Mouse (Mus musculus) granulocyte monocyte progenitor cell, adult 5-6 weeks (primary cell): ENCODE results near the gene Rnf152. TPM values are rescaled to one million over a fixed set of nuclear protein-coding genes. Genes with fewer than 3 reads are reported as not detected.

Source experiments
- ATAC-seq: replicated peaks from 2 replicates; pipeline ENCODE4 v1.8.0; 2016; ENCODE audit warnings: mild to moderate bottlenecking, moderate TSS enrichment, inconsistent platforms; ENCODE audit not compliant: poor library complexity, severe bottlenecking
- total RNA-seq, 2 experiments: library from RNA; stranded (forward) in 1 of 2; stranded (reverse) in 1 of 2; fragments of 200-712, 200-1000 nt in 1 of 2; fragments of >200 nt in 1 of 2; fragmentation: Nextera tagmentation in 1 of 2; gene quantifications; 2 replicates each; pipeline ENCODE4 v1.2.3; 2014 to 2017

The Rnf152 gene
- not detected in 2 replicates for total RNA-seq (2014; fragmentation: Nextera tagmentation)
- total RNA-seq (2017) = not detected in 2 replicates

DNA sequence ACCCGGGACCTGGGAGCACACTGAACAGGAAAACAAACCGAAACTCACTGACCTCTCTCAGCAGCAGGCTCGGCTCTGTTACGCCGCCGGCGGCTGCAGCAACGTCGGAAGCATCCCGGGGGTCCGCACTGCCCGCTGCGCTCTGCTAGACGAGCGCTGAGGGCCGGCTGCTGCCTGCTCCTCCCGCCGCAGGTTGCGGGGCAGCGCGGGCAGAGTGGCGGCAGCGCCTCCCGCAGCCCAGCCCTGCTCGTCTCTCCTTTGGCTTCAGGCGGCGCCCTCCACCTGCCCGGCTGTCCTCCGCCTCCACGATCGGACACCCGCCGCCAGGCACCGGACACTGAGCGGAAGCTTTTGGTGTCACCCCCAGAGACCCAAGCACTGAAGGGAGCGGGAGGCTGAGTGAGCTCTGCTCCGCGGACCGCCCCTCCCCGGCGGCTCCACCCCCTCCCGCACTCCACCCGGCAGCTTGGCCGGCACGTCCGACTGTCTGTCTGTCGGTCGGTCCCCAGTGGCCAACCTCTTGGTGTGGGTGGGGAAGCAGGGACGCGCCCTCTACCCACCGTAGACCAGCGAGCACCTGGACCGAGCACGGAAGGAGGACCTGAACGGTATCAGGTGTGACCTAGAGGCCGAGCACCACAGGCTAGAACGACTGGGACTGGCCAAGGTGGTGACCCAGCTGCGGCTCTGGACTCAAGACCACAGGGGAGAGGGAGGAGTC is at the start of gene Rnf152:
Gene Rnf152 (minus strand): TSS at position 420 of the 721 bp plus-strand sequence.
- ATAC-seq = peak; percentile 79

DNA sequence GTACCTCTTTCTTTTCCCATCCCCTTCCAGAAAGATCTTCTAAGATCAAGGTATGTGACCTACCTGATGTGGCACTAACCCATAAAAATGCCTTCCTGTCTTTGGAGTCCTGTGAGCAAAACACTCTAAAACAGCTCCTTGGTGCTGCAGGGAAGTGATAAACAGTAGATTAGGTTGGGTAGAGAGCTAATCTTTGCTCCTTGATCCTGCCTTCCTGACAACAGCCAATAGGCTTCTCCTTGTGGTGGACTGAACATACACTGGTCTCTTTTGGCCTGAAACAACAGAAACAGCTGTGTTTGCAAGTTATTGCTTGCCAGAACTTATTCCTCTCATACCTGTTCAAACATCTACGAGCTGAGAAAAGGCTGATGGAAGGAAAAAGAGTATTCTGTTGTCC is 46.3 kb upstream of the Rnf152 start:
- no peak for ATAC-seq

DNA sequence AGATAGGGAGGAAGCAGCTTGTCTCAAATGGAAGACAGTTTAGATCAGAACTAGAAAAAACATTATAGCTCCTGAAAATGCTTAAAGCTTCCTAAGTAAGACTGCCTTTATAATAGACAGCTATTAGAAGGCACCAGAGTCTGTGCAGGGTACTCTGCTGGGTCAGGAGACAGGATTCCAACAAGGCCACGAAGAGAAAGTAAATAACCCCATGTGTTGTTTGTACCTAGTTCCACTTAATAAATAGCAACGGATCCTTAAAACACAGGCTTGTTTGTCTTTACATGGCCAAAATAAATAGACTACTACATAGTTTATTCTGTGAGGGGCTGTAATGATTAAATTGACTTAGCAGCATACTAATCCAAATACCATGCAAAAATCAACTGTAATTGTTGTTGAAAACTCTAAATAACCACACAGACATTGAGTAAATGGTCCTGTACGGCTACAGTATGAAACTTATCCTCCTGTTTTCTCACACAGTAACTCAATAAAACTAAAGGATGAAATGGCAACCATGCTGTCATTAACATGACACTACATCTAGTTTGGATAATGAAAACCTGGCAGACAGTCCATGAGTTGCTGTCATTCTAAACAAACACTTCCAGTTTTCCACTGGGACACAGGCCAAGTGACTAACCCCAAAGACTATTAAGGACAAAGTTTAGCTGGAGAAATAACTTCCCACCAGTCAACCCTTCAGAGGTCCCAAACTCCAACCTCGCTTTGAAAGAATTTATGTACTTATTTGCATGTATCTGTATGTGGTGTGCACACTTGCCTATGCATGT is 27.8 kb upstream of the Rnf152 start:
- ATAC-seq = no peak

DNA sequence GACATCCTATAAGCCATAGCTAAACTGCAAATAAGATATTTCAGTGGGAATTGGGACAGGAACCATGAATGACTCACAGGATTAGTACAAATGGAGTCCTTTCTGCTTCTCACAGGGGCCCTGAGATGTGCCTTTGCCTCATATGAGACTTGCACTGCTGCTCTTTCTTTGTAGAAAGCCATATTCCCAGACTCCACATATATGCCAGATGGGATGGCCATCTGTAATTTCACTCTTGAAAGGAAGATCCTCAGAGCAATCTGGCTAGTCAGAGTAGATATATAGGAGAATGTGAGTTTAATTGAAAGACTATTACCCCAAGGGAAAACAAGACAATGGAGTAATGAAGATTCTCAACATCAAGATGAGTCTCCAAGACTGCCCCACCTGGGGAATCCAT is 21.0 kb upstream of the Rnf152 start:
- ATAC-seq = no peak

DNA sequence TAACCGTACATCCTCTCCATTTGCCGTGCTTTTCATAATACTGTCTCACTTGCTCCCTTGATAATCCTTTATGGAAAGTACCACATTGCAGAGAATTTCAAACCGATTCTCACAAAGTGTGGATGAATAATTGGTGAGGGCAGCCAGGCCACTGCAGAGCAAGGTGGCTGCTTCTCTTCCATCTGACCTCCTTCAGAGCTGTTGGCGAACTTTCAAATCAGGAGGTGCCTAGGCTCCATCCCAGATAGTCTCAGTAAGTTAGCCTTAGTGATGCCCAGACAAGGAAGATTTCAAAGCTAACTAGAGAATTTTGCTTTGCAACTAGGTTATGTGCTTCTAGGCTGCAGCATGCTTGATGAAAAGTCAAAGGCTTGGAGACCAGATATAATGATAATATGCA is 18.1 kb upstream of the Rnf152 start:
- no peak for ATAC-seq

DNA sequence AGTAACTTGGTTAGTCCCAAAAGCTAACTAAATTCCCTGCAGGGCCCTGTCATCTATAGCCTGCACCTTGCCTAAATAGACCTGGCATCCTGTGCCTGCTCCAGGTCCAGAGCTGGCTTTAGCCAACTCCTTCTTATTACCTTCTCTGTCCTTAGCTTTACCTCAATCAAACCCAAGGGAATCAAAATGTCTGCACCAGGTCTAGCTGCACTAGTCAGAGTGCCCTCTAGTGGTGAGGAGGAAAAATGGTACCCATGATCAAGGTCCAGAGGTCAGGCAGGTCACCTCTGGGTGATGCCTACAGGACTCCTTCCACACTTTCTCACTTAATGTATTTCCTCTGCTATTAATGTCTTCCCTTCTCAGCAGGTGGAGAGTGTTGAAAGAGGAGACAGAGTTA is 6.2 kb upstream of the Rnf152 start:
- peak; percentile 81 for ATAC-seq

DNA sequence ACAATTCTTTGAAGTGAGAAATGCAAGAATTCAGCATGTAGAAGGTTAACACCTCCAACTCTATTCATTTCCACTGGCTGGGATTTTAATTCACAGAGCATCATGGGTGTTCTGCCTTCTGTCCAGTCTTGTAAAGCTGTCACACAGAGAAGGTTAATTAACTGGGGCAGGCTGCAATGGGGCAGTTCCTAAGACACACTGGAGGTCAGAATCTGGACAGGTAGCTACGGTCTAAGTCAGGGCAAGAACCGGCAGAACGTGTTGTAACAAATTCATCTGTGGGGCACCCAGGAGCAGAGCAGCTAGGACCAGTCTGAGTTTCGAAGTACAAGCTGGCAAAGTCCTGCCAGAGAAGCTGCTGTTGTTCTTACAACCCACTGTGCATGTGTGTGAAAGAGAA is 2.4 kb upstream of the Rnf152 start:
- no peak for ATAC-seq

DNA sequence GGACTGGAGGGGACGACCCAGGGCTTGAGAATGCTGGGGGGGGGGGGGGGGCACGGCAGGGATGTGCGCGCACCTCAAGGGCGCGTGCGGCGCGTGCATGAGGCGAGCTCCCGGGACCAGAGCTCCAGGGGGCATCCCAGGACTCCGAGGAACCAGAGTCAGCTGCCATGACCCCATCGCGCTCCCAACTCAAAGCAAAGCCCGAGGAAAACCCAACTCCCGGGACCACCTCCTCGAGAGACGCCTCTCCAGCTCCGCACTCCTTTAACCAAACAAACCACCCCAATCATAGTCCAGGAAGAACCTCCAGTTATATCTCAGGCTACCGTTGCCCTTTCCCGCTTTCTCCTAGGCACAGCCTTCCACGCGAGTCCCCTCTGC is 610 bp downstream of the Rnf152 start:
- ATAC-seq = 0 out of 2 replicates have a peak, but pooled peaks have one; percentile 5

DNA sequence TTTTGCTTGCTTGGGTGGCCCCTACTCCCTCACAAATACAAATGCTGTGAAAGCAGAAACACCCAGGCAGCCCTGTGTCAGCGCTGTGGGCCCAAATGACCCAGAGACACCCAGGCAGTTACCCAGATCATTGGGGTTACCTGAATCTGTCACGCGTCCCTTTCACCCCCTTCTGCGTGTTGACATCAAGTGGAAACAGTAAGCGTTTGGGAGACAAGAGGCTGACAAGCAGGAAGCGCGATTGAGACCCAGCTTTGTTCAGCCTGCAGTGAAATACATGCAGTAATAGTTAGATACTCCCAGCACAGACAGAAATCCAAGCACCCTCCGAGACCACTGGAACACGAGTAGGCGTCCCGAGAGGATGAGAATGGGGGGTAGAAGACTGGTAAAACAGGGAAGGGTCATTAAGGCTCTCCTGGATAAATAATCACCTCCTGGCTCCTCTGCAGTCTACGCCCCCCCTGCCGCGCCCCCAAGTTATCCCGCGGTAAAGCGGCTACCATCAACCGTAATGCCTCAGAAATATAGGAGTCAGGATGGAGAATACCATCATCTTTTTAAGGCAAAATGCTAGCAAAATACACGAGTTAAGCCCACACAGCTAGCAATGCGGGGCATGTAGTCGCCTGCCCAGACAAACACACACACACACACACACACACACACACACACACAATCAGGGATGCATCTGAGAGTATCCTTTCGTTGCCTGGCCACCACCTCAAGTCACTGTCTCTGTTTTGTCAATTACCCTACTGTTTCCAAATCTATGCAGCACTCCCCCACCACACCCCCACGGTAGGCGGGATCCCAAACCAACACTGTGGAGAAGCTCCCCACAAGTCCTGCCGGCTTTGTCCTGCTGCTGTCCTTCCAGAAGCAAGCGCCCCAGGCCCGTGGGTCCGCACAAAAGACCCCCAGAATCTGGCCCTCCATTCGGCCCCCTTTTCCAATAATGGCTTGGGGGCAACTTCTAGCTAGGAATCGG is 1.3 kb downstream of the Rnf152 start:
- peak; percentile 10; the same call in 1 of the 2 replicates for ATAC-seq

DNA sequence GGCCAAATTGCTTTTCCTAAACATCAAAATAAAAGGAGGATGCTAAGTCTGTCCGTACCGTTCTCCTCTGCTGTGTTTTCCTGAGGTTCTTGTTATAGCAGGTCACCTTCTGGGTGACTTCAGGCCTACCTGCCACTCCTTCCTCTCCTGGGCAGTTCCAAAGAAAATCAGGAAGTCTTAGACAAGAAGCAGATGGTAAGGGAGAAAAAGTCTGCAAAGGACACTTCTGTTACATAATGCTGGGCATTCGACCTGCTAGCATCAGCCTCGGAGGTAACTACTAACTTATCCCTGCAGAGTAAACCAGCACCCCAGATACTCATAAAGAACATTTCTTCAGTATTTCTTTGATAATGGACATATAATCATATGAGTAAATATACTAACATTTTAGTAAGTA is 4.7 kb downstream of the Rnf152 start:
- ATAC-seq = no peak

DNA sequence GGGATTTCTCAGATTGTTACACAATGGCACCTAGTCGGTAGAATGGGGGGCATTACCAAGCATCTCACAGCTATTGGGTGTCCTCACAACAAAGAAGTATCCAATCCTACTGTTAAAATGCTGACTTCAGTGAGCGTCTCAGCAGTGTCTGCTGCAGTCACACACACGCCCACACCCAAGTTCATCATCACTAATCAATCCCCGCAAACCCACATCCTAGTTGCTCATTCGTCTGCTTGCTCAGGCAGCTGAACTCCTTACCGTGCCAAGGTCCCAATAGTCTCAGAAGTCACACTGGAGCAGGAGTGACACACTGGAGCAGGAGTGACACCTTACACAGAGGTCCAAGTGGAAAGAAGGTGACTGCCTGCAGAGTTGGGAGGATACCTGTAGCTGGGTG is 14.2 kb downstream of the Rnf152 start:
- ATAC-seq = no peak

DNA sequence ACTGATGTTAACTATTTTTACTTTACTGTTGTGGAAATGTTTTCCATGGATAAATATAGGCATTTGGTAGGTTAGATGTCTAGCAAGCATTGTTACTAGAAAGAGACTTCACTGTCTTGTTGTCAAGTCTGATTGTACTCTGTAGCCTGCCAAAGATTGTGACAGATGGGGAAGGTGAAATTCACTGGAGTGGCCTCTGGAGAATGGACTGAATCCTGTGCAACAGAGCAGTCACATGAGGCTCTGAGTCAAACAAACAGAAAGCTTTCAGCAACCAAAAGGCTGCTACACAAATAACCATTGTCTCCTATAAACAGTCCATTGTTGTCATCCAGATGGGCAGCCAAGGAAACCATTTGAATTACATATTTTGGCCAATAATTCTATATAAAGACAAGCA is 15.6 kb downstream of the Rnf152 start:
- ATAC-seq = no peak

DNA sequence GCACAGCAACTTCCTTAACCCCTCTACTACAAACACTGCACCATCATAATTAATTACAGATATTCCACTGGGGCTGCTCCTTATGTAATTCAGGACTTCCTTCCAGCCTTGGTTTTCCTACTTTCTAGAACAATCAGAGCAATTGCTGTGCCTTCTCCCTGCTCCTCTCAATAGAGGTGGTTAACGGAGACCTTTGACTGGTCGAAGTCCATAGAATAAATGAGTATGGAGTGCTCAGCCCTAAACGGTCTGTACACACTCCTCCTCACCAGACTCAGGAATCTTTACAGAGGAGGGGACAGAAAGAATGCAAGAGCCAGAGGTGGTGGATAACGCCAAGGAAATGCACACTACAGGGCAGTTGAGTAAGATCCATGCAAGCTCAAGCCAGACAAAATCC is 19.1 kb downstream of the Rnf152 start:
- no peak for ATAC-seq

DNA sequence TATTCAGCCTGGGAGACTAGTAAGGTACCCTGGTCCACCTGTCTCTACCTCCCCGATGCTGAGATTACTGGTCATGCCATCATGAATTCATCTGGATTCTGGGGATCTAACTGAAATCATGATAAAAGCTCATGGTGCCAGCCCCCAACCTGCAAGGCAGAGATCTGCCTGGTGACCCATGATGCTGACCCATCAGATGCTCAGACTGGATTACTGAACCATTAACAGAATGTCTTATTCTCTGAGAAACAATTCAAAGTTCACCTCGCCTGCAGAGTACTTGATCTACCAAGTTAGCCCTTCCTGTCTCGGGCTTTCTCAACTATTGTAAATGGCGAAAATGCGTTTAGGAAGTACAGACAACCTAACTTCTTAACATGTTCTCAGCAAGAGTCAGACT is 20.4 kb downstream of the Rnf152 start:
- ATAC-seq = no peak

DNA sequence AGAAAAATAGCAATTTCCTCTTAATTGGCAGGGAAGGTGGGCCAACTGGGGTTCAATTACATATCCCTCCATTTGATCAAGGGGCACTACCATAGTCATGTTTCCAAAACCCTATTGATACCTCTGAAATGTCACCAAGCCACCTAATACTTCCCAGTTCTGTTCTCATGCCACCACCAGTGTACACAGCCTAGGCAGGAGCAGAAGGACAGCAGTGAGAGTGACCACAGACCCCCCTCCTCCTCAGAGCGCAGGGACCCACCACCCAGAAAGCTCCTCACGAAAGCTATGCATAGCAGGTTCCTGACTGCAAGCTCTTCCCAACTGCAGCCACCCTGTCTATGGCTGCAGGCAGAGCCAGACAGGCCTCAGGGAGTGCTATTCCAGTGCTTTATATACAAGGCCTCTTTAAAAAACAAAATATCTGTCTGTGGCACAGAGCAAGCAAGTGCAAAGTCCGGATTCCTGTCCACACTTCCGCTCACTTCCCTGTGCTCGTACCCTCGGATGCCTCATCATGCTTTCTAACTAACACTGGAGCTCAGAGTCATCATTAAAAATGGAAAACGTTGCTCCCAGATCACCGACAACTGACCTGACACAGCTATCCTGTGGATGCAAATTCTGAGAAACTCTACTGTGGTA is 24.3 kb downstream of the Rnf152 start:
- ATAC-seq = no peak

DNA sequence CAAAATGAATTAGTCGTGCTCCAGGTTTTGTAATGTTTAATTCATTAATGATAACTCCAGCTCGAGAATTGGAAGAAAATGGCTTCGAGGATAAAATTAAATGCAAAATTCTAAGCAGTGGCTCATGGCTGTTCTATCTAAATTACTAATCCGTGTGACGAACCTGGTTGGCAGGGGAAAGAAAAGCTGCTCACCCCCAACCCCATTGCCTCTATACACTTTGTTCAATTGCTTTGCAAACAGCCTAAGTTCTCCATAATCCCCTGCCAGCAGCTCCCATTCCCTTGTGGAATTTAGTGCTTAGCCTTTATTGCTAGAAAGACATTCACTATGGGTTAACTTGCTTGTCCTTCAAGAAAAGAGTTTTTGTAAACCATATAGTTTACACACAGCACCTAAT is 24.9 kb downstream of the Rnf152 start:
- ATAC-seq = no peak

DNA sequence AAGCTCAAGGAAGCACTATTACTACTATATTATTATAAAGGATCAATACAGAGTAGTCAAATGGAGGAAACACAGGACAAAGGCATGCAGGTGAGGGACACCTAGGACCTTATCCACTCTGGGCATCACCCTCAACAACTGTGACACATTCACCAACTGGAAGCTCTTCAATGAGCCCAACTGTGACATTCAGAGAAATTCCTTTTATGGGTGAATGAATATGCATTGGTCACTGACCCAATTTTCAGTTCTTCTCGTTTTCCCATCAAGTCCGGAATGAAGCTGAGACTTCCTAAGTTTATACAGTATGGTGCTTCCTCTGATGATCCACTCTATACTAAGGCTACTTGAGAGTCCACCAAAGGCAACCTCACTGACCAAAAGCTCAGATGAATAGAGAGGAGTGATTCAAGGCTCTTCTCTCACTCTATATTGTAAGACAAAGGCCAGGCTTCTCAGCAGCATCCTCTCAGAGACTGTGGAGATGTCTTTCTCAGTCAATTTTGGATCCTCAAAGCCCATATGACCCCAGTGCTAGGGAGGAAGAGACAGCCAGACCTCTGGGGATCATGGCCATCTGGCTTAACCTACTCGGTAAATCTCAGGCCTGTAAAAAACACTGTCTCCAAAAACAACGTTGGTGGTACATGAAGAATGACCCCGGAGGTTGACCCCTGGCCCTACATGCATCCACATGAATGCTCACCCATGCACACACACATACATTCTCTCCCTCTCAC is 25.8 kb downstream of the Rnf152 start:
- ATAC-seq = no peak

DNA sequence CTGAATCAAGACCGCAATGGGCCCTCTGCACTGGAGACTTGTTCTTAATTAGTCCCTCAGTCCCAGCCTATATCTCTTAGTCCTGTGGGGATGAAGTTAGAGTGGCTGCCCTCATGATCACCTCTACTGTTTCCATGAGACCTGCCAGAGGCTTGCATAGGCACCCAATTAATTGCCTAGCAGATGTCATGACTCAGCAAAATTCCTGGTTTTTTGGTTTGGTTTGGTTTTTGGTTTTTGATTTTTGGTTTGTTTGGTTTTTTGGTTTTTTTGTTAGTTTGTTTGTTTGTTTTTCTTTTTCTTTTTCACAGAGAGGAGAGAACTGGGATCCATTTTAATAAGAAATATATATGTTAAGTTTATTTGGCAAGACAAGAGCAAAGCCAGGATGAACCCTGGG is 28.7 kb downstream of the Rnf152 start:
- no peak for ATAC-seq

DNA sequence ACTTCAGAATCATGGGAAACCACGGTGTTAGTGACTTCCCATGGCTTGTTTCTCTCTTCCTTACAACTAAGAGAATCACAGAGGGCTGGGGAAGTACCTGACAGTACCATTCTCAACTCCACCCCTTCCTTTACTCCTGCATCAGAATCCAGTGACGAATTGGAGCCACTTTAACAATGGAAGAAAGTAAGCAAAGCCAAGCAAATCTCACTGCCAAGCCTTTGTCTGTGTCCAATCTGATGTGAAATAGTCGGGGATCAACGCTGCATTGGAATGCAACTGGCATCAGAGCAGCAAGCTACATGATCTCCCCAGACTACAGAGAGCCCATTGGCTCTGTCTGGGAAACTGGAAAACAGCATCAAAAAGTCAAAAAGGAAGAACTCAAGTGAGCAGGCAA is 31.9 kb downstream of the Rnf152 start:
- no peak for ATAC-seq
